Mouse (Mus musculus) right cerebral cortex, postnatal 10 days (tissue): ENCODE data around the gene Ankrd2.

Experiments used
- DNase-seq, 2 experiments: peaks; one replicate each; pipeline ENCODE4 v3.0.0; 2021; ENCODE audit warnings: low spot score in 2 of 2

The Ankrd2 gene

DNA sequence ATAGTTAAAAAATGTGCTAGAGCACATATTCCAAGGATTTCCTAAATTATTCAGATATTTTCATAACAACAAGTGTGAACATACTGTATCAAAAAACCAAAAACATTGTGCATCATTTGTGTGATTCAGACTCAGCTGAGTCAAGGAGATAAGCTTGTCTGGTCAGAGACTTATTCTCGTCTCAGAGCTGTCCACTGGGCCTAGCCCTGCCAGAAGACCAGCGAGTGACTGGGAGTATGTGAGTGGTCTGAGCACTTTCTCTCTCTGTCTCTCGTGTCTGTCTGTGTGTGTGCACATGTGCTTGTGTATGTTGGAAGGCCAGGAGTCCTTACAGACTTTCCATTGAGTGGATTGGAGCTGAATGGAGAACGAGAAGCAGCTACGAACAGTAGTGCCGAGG, 20.8 kb upstream of the Ankrd2 start:
- no peak for DNase-seq

DNA sequence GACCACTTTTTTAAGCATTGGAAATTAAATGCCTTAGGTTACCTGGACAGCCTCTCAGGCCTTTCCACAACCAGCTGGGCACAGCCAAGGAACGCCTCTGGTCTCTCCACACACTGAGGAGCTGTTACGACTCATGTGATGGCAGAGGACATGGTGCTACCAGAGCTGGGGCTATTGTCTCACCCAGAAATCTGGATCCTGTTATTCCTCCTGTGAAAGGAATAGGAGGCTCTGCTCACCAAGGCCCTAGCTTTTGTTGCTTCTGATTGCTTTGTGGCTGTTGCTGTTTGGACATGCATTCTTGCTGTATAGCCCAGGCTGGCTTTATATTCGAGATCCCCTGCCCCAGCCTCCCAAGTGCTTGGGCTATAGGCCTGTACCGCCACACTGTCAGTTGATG, 19.5 kb upstream of the Ankrd2 start:
- DNase-seq, result no peak

DNA sequence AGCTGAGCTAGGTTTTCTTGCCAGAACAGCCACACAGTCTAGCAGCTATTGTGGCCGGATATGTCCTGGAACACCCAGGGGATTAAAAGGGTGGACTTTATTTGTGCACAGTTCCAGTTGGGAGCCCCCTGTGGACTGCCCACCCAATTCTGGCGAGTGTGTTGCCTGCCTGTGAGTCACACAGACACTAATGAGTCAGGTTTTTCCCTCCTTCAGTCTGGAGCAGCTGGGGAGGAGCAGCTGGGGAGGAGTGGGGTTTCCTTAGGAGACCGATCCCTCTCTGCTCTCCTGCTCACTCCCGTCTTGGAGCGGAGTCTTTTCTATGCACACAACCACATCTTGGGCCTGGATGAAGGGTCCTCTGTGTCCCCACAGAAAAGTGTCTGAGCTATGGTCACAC, 19.0 kb upstream of the Ankrd2 start:
- DNase-seq, result peak; percentile 36 to 44

DNA sequence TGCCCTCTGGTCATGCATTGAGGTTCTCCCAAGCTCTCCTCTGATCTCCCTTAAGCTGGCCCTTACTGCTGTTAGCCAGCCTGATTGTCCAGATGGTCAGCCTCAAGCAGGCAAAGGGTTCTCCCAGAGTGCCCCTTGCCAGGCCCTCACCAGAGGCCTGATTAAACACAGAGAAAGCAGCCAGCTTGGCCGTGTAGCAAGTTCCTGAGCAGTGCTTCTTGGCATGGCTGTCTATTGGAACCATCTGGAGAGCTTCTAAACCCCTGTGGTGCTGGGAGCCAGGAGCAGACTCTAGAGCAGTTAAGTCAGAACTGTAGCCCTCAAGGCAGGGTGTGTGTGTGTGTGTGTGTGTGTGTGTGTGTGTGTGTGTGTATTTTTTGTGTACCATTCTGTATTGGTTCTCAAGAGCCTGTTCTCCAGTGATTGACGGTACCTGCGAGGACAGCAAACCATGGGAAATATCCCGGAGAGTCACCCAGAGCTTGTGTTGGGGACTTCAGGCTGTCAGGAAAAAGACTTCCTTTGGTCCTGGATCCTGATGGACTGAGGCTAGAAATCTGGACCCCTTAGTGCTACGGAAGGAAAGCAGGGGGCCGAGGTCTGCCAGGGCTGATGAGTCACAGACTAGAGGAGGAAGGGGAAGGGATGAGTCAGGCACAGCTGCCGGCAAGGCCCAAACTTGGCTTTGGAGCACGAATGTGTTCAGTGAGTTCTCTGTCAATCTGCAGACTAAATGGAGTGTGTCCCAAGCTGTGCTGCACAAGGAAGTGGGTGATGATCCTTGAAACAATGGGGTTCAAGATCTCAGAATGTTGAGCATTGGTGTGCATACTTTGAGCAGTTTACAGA, 18.2 kb upstream of the Ankrd2 start:
- peak; percentile 67 to 76 for DNase-seq

DNA sequence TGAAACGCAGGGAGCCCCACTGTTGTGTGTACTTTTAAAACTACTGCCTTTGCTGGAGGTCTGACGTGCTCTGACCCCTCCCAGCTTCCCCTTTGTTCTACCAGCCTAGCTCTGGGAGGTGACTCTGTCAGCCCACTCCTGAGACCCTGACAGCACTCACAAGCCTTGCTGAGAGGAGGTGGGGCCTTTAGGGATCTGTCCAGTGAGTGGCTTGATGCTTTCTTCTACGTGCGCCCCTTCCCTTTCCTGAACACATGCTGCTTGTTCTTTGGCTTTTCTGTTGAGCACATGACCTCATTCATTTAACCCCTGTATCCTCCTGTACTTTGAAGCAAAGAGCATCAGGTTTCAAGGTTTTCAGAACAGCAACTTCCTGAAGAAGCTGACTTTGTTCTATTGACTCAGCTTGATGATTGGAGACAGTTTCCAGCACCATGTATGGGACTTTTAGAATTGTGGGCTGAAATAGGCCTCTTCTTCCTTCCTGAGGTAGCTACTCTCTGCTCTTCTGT, 16.7 kb upstream of the Ankrd2 start:
- DNase-seq, result no peak

DNA sequence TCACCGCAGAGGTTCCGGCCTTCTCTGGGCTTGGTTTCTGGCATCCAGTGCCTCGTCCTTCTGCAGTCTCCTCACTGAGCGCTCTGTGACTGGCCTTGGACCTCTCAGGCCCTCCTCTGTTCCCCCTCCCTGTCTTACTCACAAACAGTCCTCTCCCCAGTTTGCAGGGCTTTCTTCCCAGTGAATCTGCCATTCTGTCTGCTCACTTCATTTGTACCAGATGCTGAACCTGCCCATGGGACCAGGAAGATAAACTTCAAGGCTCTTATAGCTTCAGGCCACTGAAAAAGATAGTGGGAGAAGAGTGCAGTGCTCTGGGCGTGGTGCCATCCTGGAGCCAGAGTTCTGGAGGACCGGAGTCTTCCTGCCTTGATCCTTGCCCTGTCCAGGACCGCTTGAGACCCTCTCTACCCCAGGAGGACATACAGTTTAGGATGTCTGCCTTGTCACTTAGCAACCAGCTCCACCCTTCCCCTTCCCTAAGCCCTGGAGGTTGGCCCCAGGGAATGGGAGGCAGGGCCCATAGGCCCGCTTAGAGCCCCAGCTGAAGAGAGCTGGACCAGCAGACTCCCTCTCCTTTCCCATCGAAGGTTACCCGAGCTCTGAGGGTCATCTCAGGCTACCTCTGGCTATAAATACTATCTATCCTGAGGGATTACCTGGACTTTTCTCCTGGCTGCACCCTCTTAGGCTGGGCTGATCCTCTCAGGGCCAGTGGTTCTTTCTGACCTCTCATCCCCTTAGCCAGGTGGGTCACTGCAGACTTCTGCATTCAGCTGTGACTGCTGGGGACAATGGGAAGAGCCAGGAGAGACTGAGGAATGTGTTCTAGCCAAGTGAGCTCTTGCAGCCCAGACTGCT, 13.9 kb upstream of the Ankrd2 start:
- no peak for DNase-seq

DNA sequence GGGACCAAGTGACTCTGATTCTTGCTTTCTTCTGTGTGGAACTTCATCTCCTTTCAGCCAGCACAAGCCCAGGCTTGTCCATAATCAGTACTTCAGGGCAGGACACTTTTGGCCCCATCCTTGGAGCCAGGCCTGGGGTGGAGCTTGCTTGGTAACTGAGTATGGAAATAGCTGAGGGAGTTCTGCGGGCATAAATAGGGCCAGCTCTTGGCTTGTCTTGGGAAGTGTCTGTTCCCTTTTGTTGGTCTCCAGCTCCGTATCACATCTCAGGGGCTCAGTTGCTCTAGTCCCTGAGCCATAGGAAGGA, 13.3 kb upstream of the Ankrd2 start:
- no peak for DNase-seq

DNA sequence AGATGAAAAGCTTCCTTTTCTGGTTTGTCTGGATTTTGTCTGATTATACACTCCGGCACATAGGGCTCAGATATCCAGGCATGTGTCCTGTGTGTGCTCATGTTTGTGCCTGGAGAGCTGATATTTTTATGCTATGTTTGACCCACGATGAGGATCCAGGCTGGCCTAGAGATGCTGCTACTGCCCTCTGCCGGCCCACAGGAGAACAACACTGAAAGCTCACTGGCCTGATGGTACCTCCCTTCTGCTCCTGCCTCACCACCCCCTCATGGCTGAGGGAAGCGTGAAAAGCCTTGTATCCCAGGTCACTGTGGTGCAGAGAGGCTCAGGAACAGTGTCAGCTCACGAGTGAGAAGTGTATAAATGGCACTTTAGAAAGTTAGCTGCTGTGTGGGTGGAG, 9.6 kb upstream of the Ankrd2 start:
- DNase-seq, result peak; percentile 80 to 86

DNA sequence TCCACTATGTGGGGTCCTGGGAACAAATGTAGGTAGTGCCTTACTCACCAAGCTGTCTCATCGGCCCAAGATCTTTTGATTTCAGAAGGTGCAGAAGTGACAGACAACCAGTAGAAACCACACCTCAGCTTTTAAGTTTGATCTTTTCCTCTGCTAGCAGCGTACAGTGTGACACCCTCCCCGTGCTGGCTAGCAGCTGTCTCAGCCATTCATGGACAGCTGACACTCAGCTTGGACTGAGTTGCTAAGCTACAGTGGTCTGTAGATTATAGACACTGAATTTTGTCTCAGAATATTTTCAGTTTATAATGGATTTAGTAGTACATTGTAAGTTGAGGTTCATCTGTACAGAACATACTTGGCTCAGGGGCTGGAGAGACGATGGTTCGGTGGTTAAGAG, 4.7 kb upstream of the Ankrd2 start:
- DNase-seq, result no peak

DNA sequence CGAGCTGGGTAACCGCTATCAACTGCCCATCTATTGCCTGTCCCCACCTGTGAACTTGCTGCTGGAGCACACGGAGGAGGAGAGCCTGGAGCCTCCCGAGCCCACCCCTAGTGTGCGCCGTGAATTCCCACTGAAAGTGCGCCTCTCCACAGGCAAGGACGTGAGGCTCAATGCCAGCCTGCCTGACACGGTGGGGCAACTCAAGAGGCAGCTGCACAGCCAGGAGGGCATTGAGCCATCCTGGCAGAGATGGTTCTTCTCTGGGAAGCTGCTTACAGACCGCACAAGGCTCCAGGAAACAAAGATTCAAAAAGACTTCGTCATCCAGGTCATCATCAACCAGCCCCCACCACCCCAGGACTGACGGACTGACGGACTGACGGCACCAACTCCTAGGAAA, 2.2 kb upstream of the Ankrd2 start:
- DNase-seq, result no peak

DNA sequence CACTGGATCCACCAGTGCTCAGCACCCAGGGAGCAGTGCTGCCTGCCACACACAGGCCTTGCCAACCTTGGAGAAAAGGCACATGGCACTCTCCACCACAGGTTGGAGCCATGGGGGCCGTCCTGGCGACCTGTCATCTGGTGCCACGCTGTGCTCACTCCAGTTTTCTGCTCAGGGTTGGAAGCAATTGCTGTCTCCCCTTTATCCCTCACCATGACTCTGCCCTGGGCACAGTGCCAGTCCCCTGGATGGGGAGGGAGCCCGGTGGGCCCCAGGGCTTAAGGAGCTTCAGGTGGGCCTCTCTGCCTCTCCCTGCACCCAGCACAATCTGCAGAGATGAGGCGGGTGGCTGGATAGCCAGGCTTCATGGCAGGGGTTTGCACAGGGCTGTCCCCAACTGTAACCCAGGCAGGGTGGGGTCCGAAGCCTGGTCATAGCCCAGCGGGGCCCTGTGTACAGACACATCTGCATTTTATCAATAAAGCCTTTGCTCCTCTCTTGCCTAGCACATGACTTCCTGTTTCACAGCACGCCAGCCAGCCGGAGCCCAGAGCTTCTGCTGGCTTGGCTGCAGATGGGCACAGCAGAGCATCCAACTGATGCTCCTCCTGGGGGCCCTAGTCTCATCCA, 1.5 kb upstream of the Ankrd2 start:
- DNase-seq, result no peak

DNA sequence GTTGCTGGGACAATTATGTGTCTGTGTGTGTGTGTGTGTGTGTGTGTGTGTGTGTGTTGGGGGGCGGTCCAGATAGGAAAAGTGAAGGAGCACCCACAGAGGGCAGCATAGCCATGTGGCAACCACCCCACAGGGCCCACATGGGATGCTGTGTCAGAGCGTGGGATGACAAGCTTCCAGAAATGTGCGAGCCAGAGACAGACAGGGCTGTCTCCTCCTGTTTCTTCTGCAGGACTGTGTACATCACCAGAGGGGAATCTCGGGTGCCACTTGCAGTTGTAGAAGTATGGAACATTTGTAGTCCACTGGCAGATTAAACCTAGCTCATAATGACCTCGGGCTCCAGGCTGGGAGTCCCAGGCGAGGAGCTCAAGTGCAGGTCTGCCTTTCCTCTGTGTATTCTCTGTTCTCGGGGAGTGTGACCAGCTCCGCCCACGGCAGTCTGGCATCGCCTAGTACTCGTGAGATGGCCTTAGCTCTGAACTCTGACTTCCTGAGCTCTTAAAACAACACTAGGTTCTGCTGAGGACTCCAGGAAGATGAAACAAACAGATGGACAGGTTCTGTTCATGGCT, 832 bp upstream of the Ankrd2 start:
- no peak for DNase-seq

DNA sequence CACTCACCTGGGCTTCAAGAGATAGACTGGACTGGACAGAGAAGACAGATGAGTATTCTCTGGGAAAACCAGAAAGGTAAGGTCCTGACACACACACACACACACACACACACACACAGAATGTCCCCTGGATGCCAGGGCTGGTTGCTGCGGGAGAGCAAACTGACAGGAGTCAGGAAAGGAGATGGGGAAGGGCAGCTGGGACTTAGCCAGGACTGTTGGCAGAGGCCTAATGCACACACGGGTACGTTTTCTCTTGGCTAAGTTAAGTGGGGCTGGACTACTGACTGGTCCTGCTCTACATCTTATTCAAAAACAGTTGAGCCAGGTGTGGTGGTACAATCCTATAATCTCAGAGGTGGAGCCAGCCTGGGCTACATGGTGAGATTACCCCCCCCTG, 557 bp downstream of the Ankrd2 start:
- DNase-seq, result no peak

DNA sequence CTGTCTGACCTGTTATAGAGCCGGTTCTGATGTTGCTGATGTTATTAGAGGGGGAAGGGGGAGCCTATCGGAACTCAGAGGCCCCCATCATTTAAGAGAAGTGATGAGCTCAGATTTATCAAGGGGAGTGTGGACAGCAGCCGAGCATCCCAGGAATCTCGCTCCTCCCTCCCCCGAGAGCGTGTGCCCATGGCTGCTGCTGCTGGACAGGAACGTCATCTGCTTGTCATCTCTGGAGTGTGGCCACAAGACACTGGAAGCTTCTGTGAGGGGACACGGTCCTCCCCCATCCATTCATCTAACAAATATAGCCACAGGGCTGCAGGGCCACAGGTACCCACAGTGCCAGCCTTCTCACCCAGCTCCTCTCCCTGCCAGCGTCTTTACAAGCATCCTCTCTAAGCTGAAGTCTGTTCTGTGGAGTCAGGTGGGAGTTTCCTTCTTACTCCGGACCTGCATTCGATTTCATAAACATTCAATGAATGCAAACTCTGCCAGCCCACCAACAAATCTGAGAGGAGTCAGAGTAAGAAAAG, 1.4 kb downstream of the Ankrd2 start:
- no peak for DNase-seq

DNA sequence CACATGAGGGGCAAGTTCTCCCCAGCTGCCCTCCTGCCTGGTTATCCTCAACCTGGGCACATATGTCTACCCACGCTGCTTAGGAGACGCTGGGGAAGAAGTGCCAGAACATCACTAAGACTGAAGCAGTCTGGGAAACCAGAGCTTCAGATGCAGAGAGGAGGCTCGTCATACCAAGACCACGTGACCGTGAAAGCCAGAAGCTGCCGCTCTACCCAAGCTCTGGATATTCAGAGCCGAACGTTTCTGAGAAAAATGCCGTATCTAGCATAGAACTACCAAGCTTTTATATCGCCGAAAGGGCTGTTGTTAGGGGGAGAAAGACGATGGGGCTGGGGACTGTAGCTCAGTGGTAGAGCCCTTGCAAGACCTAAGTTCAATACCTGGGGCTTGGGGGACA, 2.5 kb downstream of the Ankrd2 start:
- DNase-seq, result no peak

DNA sequence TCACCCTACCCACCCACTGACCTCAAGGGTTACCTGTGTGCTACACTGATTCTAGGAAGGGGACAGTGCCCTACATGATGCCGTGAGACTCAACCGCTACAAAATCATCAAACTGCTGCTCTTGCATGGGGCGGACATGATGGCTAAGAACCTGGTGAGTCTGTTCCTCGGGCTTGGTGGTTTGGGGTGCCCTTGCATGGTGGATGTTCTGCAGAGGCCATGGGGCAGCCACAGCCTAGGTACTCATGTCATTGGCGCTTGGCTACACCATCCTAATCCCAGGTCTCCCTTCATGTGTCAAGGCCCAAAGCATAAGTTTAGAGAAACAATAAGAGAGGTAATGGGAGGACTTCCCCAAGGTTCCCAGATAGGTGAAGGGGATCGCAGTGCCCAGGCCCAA, 8.2 kb downstream of the Ankrd2 start:
- no peak for DNase-seq

DNA sequence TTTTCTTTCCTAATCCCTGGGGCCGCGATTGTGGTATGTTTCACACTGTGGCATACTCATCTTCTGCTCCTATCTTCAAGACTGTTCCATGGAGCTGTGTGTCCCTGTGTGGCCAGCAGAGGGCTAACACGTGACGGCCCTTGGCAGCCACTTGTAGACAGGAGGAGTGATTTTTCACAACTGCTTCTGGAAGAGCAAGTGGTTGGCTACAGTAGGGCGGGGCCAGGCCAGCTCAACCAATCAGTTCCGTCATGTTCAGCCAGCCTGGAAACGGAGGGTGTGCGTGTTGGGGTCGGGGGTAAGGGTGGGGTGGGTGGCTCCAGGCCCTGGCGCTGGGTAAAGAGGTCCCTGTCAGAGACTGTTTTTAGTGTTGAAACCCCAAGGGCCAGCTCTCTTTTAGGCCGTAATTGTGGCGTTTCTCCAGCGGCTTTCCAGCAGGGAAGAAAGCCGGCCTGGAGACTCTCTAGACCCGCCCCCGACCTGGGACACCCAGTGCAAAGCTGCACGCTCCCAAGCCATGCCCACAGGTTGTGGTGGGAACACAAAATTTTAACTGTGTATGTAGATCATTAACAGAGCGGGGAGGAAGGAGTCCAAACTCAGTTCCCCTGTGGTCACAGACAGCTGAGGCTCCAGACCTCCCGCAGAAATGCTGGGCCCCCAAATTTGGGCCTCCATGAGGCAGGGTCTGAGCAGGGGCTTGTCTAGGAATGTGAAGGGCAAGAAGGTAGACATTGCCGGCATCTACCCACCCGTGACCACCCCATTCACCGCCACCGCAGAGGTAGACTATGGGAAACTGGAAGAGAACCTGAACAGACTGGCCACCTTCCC, 9.7 kb downstream of the Ankrd2 start, which contains the start of gene Hoga1:
Hoga1 (plus strand) TSS at position 342 of the 834 bp plus-strand sequence.
- peak; percentile 78 to 81 for DNase-seq

DNA sequence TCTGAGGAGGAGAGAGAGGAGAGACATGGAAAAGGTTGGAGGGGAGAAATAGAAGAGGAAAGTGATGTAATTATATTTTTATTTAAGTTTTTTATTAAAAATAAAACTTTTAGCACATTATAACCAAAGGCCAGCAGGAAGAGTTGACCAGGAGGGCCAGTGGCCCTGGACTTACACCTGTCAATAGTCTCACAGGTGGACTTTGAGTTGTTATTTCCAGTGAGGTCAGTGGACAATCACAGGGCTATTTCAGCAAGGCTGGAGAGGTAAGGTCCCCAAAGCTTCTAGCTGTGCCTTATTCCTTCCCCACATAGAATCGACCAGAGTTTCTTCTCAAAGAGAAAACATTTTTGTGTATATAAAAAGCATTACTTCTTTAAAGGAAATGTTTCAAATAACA, 14.5 kb downstream of the Ankrd2 start:
- DNase-seq, result no peak

DNA sequence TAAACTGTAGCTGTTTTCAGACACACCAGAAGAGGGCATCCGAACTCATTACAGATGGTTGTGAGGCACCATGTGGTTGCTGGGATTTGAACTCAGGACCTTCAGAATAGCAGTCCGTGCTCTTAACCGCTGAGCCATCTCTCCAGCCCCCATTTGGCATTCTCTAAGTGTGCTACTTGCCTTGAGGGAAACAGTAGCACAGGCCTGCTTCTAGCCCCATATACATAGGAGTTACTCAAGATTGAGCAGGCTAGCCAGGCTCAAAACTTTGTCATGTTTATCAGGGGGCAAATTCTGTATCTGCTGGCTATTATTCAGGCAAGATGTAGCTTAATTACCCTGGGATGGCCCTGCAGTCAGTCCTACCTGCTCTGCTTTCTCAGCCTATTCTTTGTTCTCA, 15.6 kb downstream of the Ankrd2 start:
- no peak for DNase-seq

DNA sequence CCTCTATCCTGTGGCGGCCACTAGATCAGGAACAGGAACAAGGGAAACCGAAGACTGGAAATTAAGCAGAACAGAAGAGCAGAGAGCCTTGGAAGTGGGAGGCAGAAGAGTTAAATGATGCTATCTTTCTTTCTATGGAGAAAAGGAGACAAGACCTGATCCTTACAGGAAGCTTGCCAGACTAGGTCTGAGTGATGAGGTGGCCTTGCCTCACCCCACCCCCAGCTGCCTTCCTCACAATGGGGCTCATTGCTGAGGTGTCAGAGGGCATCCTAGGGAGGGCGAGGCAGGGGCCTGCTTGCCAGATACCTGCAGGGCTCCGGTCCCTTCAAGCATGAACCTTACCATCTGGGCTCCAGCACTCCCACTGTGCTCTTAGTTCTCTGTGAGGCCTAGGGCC, 16.1 kb downstream of the Ankrd2 start, which contains the start of gene 4933411K16Rik:
4933411K16Rik (plus strand) TSS at position 301 of the 400 bp plus-strand sequence.
- no peak for DNase-seq

DNA sequence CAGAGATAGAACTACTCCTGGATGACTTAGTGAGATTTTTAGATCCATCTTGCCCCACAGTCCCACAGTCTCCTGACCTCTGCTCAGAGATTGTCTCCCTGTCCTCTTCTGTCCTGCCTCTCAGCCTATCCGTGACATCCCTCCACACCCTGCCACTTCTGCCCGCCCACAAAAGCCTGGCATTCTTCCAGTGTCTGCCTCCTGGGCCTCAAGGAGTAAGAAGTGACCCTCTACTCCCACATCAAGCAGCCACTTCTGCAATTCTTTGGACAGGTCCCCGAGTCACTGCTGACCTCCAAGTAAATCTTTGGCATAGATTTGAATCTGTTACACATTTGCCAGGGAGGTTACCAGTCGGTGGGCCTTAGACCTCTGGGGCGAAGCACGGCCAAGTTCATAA, 18.5 kb downstream of the Ankrd2 start:
- no peak for DNase-seq
